In the genomic region with DNA sequence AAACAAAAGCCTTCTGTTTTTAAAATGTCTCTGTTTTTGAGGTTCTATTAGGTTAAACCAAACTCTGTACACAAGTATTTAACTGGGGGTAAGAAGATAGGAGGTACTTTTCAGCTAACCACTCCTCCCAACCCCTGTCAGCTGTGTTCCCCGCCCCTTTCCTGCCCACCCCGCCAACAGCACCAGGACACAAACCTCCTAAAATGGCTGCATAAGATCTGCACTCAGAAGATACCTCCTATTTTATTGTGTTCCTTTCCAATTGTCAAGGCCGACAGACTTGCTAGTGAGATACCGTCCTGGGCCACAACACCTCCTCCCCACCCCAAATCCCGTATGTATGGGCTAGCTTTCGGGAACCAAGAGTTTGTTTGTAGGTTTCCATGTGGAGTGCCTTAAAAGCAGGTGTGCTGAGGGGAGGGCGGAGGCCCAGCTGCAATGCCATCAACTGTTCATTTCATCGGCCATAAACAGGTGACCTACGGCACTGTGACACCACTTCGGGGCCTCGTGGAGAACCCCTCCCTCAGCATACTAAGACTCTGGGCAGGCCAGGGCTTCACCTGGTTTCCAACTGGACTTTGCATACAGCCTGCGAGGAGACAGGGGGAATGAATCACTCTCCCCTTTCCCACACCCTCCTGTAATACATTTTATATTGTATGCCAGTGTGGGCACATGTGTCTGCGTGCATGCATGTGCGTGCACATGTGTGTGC, we compare ENCODE assay signal across 18 mouse cellular contexts. TPM values are rescaled to one million over a fixed set of nuclear protein-coding genes. Genes with fewer than 3 reads are reported as not detected.
A peak's percentile ranks its signal among the peaks of the same experiment; 100 is the strongest.
DNase-seq lines count a peak whose midpoint lies in the region; ATAC-seq and TF ChIP-seq lines count a peak whose summit lies in the region.
"Had no signal": no experiment of that assay in that cellular context is flagged by ENCODE, and none has a peak within 500 bp of the region (broad histone marks: within the 10 kb centered on the region; RNA-seq: fewer than 3 reads in every experiment).

No protein-coding gene starts in this region.

- no peaks in the 10 kb centered on the region for H3K9me3 ChIP-seq in kidney, embryonic 14.5 days (ENCODE audit: control insufficient read depth, low read length)
- H3K9me3 ChIP-seq in E14TG2a.4 (ENCODE audit: low read length) = no peaks in the 10 kb centered on the region
- H3K9me3 ChIP-seq in intestine, postnatal 0 days (ENCODE audit: control insufficient read depth) = no peaks in the 10 kb centered on the region
- H3K9me3 ChIP-seq: hindbrain, embryonic 13.5 days; limb, embryonic 13.5 days; neural tube, embryonic 13.5 days had no signal

- H3K4me1 ChIP-seq in kidney, embryonic 14.5 days (ENCODE audit: control insufficient read depth, insufficient read depth, low read length) = peaks cover 46% of the 10 kb centered on the region
- peaks cover 93% of the 10 kb centered on the region for H3K4me1 ChIP-seq in E14TG2a.4 (replicated peaks; ENCODE audit: low read depth, low read length)
- H3K4me1 ChIP-seq in intestine, postnatal 0 days (replicated peaks; ENCODE audit: control insufficient read depth, insufficient read depth, low read length) = peaks cover 18% of the 10 kb centered on the region; the same call in 1 of the 2 replicates

- H3K36me3 ChIP-seq in kidney, embryonic 14.5 days (ENCODE audit: control insufficient read depth, insufficient read depth, low read length) = no peaks in the 10 kb centered on the region
- H3K36me3 ChIP-seq in E14TG2a.4 (ENCODE audit: insufficient read depth, low read length) = peaks cover 44% of the 10 kb centered on the region
- peaks cover 13% of the 10 kb centered on the region; the same call in 1 of the 2 replicates for H3K36me3 ChIP-seq in intestine, postnatal 0 days (ENCODE audit: control insufficient read depth, insufficient read depth)
- H3K36me3 ChIP-seq: hindbrain, embryonic 13.5 days; limb, embryonic 13.5 days; neural tube, embryonic 13.5 days had no signal

- H3K9ac ChIP-seq in kidney, embryonic 14.5 days (ENCODE audit: low read depth, low read length) = no peak overlapping the region
- no peak overlapping the region; the same call in 1 of the 2 replicates for H3K9ac ChIP-seq in intestine, postnatal 0 days (ENCODE audit: low read depth, low read length)
- H3K9ac ChIP-seq: hindbrain, embryonic 13.5 days; limb, embryonic 13.5 days; neural tube, embryonic 13.5 days had no signal

- no peak overlapping the region for H3K4me2 ChIP-seq in kidney, embryonic 14.5 days (replicated peaks; ENCODE audit: low read depth, low read length)
- peak overlapping the region; percentile 17 for H3K4me2 ChIP-seq in intestine, postnatal 0 days (replicated peaks; ENCODE audit: low read depth)
- H3K4me2 ChIP-seq: hindbrain, embryonic 13.5 days; limb, embryonic 13.5 days; neural tube, embryonic 13.5 days had no signal

- no peak overlapping the region for H3K4me3 ChIP-seq in kidney, embryonic 14.5 days (ENCODE audit: low read length)
- peak overlapping the region; percentile 55 for H3K4me3 ChIP-seq in E14TG2a.4 (replicated peaks; ENCODE audit: low read length)
- H3K4me3 ChIP-seq in intestine, postnatal 0 days (ENCODE audit: low read depth, low read length) = no peak overlapping the region
- H3K4me3 ChIP-seq: hindbrain, embryonic 13.5 days; limb, embryonic 13.5 days; neural tube, embryonic 13.5 days had no signal

- no peaks in the 10 kb centered on the region for H3K27me3 ChIP-seq in kidney, embryonic 14.5 days (ENCODE audit: control insufficient read depth, insufficient read depth, low read length)
- H3K27me3 ChIP-seq in E14TG2a.4 (ENCODE audit: insufficient read depth, low read length) = no peaks in the 10 kb centered on the region
- no peaks in the 10 kb centered on the region for H3K27me3 ChIP-seq in intestine, postnatal 0 days (replicated peaks; ENCODE audit: control insufficient read depth, insufficient read depth, low read length)
- H3K27me3 ChIP-seq: limb, embryonic 13.5 days; neural tube, embryonic 13.5 days had no signal

- no peak for DNase-seq in kidney, adult 8-10 months
- peak; percentile 34 for DNase-seq in CD4-positive helper T cell, adult 2 months (ENCODE audit: low read depth, low spot score)
- no peak for DNase-seq in right cerebral cortex, postnatal 36 days (ENCODE audit: low spot score in 2 of 2)
- no peak for DNase-seq in adrenal gland, postnatal 14 days
- DNase-seq: cerebellum, adult 8-10 months; embryo, embryonic 11 days; gastrocnemius, postnatal 36 days; kidney, postnatal 14 days; layer of hippocampus, postnatal 36 days; lung, postnatal 14 days; retina, postnatal 1 day had no signal

- peak overlapping the region; percentile 32; the same call in 1 of the 2 replicates for H3K27ac ChIP-seq in kidney, embryonic 14.5 days (ENCODE audit: low read depth, low read length)
- H3K27ac ChIP-seq in intestine, postnatal 0 days (ENCODE audit: low read depth, low read length) = peak overlapping the region; percentile 66; the same call in 1 of the 2 replicates
- H3K27ac ChIP-seq: hindbrain, embryonic 13.5 days; limb, embryonic 13.5 days; neural tube, embryonic 13.5 days had no signal

- WGBS in kidney, embryonic 14.5 days = 66% methylated on average over 14 of the region's 14 CpGs
- 48% methylated on average over 14 of the region's 14 CpGs for WGBS in intestine, postnatal 0 days

- no peak for ATAC-seq in kidney, embryonic 14.5 days (ENCODE audit: low FRiP score, low TSS enrichment)
- ATAC-seq in intestine, postnatal 0 days = peak; percentile 86
- ATAC-seq: midbrain, embryonic 16.5 days had no signal

- no peak for TF ChIP-seq CTCF in E14TG2a.4 (conservative IDR thresholded peaks at IDR 0.05; ENCODE audit: low read length)
- no peak for TF ChIP-seq CTCF in intestine, postnatal 0 days (IDR thresholded peaks at IDR 0.05; ENCODE audit: low read depth)

RNA-seq across cellular contexts. Expression of gene Ezr, which starts 9.2 kb away (rescaled TPM):
- 96.7 and 158 TPM in 2 replicates for polyA plus RNA-seq in kidney, embryonic 14.5 days (2014; fragmentation: Nextera tagmentation; extraction: Ambion mirVana)
- polyA plus RNA-seq in intestine, postnatal 0 days (2015; fragmentation: Nextera tagmentation; extraction: Ambion mirVana) = 342 and 379 TPM in 2 replicates
- total RNA-seq in adrenal gland, postnatal 14 days (2021) = 23.6 and 30.5 TPM in 2 replicates
